Mouse (Mus musculus) stomach, postnatal 0 days (tissue): Measurements from ENCODE around the gene Trappc6b. TPM values are rescaled to one million over a fixed set of nuclear protein-coding genes. Genes with fewer than 3 reads are reported as not detected.

Experiments
- ATAC-seq: fragments of 200-750 bp; cut with Nextera tagmentation; 2 replicates; pipeline ENCODE4 v1.8.0; 2017; ENCODE audit not compliant: low FRiP score, low TSS enrichment
- DNase-seq: peaks from one replicate; pipeline ENCODE4 v3.0.0-alpha.2; 2016; ENCODE audit warnings: low spot score
- H3K27ac ChIP-seq: fragments of 300-500 bp; sonication (generic); replicated peaks from 2 replicates; pipeline ENCODE4 v1.5.1; 2014; ENCODE audit warnings: mild to moderate bottlenecking, control low read depth
- H3K27me3 ChIP-seq: fragments of 300-500 bp; sonication (generic); 2 replicates; pipeline ENCODE4 v1.6.1; 2014; ENCODE audit warnings: low read length; ENCODE audit not compliant: control insufficient read depth, insufficient read depth
- H3K36me3 ChIP-seq: fragments of 300-500 bp; sonication (generic); 2 replicates; pipeline ENCODE4 v1.6.1; 2014; ENCODE audit warnings: low read length, mixed read lengths; ENCODE audit not compliant: control insufficient read depth, insufficient read depth
- H3K4me1 ChIP-seq: fragments of 300-500 bp; sonication (generic); replicated peaks from 2 replicates; pipeline ENCODE4 v1.6.1; 2014; ENCODE audit warnings: antibody characterized with exemption; ENCODE audit not compliant: control insufficient read depth, insufficient read depth
- H3K4me2 ChIP-seq: fragments of 300-500 bp; sonication (generic); replicated peaks from 2 replicates; pipeline ENCODE4 v1.6.1; 2014; ENCODE audit warnings: low read depth, mild to moderate bottlenecking, control low read depth, moderate library complexity
- H3K4me3 ChIP-seq: fragments of 300-500 bp; sonication (generic); 2 replicates; pipeline ENCODE4 v1.5.1; 2014; ENCODE audit warnings: low read depth, low read length, control low read depth
- H3K9ac ChIP-seq: fragments of 300-500 bp; sonication (generic); 2 replicates; pipeline ENCODE4 v1.6.1; 2014; ENCODE audit warnings: mild to moderate bottlenecking, low read length, control low read depth, mixed read lengths
- H3K9me3 ChIP-seq: fragments of 300-500 bp; sonication (generic); 2 replicates; pipeline ENCODE4 v1.6.1; 2016; ENCODE audit warnings: low read length; ENCODE audit not compliant: control insufficient read depth
- CTCF ChIP-seq: IDR thresholded peaks from 2 replicates; pipeline ENCODE4 v1.5.1; 2016; ENCODE audit warnings: antibody characterized with exemption, low read depth, mild to moderate bottlenecking, moderate library complexity
- EP300 ChIP-seq: optimal IDR thresholded peaks from 2 replicates; pipeline ENCODE3; 2016; ENCODE audit warnings: antibody characterized with exemption
- WGBS: fragments of 180-500 bp; shearing (Covaris S2); extraction: QIAGEN DNeasy Blood & Tissue Kit; methylation state at CpG from one replicate; pipeline ENCODE4 v1.1.7; 2014; 5-methylcytosine and 5-hydroxymethylcytosine counted together
- polyA plus RNA-seq: library from polyadenylated mRNA; unstranded; fragments of >200 nt; fragmentation: Nextera tagmentation; extraction: Ambion mirVana; gene quantifications from 2 replicates; pipeline ENCODE4 v1.2.1, GENCODE M21; 2015

The Trappc6b gene
- polyA plus RNA-seq, 1 experiment from 2014 or later: 82.2 TPM

GRCm38 (mm10) chr12:59011275-59011843 is 49.9 kb downstream of the Trappc6b start:
- H3K27me3 ChIP-seq: no peaks in the 10 kb centered on the region
- peak overlapping the region; percentile 92 for H3K9ac ChIP-seq
- TF ChIP-seq EP300 (no peak), CTCF (no peak)
- no peaks in the 10 kb centered on the region for H3K9me3 ChIP-seq
- H3K4me2 ChIP-seq: peak overlapping the region; percentile 82
- DNase-seq: no peak
- H3K27ac ChIP-seq: peak overlapping the region; percentile 98
- H3K4me3 ChIP-seq: peak overlapping the region; percentile 79
- ATAC-seq: peak; percentile 62
- peaks cover 5% of the 10 kb centered on the region for H3K4me1 ChIP-seq
- 0% methylated on average over 25 of the region's 25 CpGs for WGBS
- peaks cover 3% of the 10 kb centered on the region; the same call in 1 of the 2 replicates for H3K36me3 ChIP-seq

- no peak for ATAC-seq
- peak overlapping the region; percentile 79 for H3K4me3 ChIP-seq
- H3K4me1 ChIP-seq: peaks cover 5% of the 10 kb centered on the region
- no peak overlapping the region for H3K9ac ChIP-seq
- no peak overlapping the region for H3K27ac ChIP-seq
- TF ChIP-seq EP300 (no peak), CTCF (peak; percentile 56)
- no peaks in the 10 kb centered on the region for H3K9me3 ChIP-seq
- H3K36me3 ChIP-seq: peaks cover 4% of the 10 kb centered on the region
- H3K4me2 ChIP-seq: peak overlapping the region; percentile 82
- WGBS: 54% methylated on average over 2 of the region's 2 CpGs
- DNase-seq: peak; percentile 17
- H3K27me3 ChIP-seq: no peaks in the 10 kb centered on the region
Observed at GRCm38 (mm10) chr12:59010482-59010881, 50.8 kb downstream of the Trappc6b start.

Other genes starting within 250 kb of the Trappc6b start
- gene Sec23a, start 49.5 kb downstream of the Trappc6b start, polyA plus RNA-seq: 32.4 and 33.7 TPM in 2 replicates
- 14.8 TPM in 2 replicates for gene Gemin2, start 48.1 kb downstream of the Trappc6b start, polyA plus RNA-seq
- gene Pnn, start 5.4 kb upstream of the Trappc6b start, polyA plus RNA-seq: 30.2 and 39.2 TPM in 2 replicates
- 60.1 and 69.4 TPM in 2 replicates for gene Mia2, start 34.3 kb upstream of the Trappc6b start, polyA plus RNA-seq
- gene Fbxo33, start 158.3 kb upstream of the Trappc6b start, polyA plus RNA-seq: 8.5 and 9.6 TPM in 2 replicates